Mouse (Mus musculus): Measurements from ENCODE around the gene Arhgap10. TPM values are rescaled to one million over a fixed set of nuclear protein-coding genes. Genes with fewer than 3 reads are reported as not detected.

Gene Arhgap10
- polyA plus RNA-seq, 1 experiment from 2014 or later: 23.2 TPM

DNA sequence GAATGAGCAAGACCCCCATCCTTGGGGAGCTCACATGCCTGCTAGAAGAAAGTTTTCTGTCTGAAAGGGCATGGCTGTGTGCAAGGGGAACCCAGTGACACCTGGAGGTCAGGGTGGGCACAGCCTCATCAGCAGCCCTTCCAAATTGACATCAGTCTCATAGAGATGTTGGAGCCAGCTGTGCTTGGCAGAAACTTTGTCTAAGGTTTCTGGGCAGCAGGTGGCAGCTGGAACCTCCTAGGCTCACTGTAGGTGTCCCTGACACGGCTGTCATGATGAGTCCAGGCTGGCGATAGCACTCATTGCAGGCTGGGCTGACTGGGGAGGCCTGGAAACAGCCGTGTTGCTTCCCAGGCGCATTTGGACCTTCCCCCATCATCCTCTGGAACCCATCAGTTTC, 294.6 kb downstream of the Arhgap10 start:
- ATAC-seq (ENCODE audit: insufficient read depth): no peak

DNA sequence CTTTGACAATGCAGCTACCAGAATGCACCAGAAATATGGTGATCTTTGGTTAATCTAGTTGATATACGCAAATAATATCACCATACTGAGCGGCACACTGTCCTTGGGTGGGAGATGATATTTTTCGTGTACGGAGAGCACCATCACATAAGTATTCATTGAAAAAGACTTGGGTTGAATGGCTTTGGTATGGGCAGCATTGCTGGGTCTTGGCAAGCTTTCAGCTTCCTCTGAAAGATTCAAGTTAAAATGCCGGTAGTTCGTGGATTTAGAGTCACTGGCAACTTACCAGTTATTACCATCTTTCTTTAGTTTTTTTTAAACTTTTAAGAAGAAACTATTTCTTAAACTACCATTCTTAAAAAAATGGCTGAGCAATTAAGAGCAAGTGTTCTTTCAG, 302.6 kb downstream of the Arhgap10 start:
- WGBS: 31% methylated on average over 6 of the region's 6 CpGs
- H3K4me1 ChIP-seq (ENCODE audit: insufficient read depth): peaks cover 14% of the 10 kb centered on the region
- ATAC-seq (ENCODE audit: insufficient read depth) (peak; percentile 42), DNase-seq (peak; percentile 67)
- no peak for TF ChIP-seq CTCF (IDR thresholded peaks at IDR 0.05; ENCODE audit: low read depth)
- no peaks in the 10 kb centered on the region for H3K27me3 ChIP-seq (ENCODE audit: insufficient read depth, low read length)
- H3K27ac ChIP-seq (ENCODE audit: low read depth): no peak overlapping the region; the same call in 1 of the 2 replicates
- no peaks in the 10 kb centered on the region for H3K36me3 ChIP-seq (ENCODE audit: insufficient read depth)
- H3K9ac ChIP-seq: no peak overlapping the region
- no peaks in the 10 kb centered on the region for H3K9me3 ChIP-seq (ENCODE audit: low read depth, low read length)
- no peak overlapping the region for H3K4me3 ChIP-seq (ENCODE audit: low read depth, low read length)
- H3K4me2 ChIP-seq: no peak overlapping the region

More for the DNA sequence above, 294.6 kb downstream of the Arhgap10 start:
- Histone ChIP-seq H3K9me3 (ENCODE audit: low read depth, low read length) (no peaks in the 10 kb centered on the region), H3K36me3 (ENCODE audit: insufficient read depth) (no peaks in the 10 kb centered on the region), H3K27me3 (ENCODE audit: insufficient read depth, low read length) (no peaks in the 10 kb centered on the region), H3K27ac (ENCODE audit: low read depth) (no peak overlapping the region), H3K4me1 (ENCODE audit: insufficient read depth) (peaks cover 1% of the 10 kb centered on the region), H3K4me2 (no peak overlapping the region), H3K9ac (no peak overlapping the region), H3K4me3 (ENCODE audit: low read depth, low read length) (no peak overlapping the region)
- peak; percentile 34 for DNase-seq
- 36% methylated on average over 4 of the region's 4 CpGs for WGBS
- no peak for TF ChIP-seq CTCF (IDR thresholded peaks at IDR 0.05; ENCODE audit: low read depth)

GRCm38 (mm10) chr8:77214665-77215064, 303.1 kb downstream of the Arhgap10 start:
- TF ChIP-seq CTCF (IDR thresholded peaks at IDR 0.05; ENCODE audit: low read depth): no peak
- Histone ChIP-seq H3K4me2 (peak overlapping the region; percentile 46), H3K9me3 (ENCODE audit: low read depth, low read length) (no peaks in the 10 kb centered on the region), H3K9ac (no peak overlapping the region), H3K27me3 (ENCODE audit: insufficient read depth, low read length) (no peaks in the 10 kb centered on the region), H3K4me1 (ENCODE audit: insufficient read depth) (peaks cover 14% of the 10 kb centered on the region), H3K36me3 (ENCODE audit: insufficient read depth) (no peaks in the 10 kb centered on the region), H3K27ac (ENCODE audit: low read depth) (peak overlapping the region; percentile 78), H3K4me3 (ENCODE audit: low read depth, low read length) (no peak overlapping the region)
- DNase-seq: peak; percentile 100
- ATAC-seq (ENCODE audit: insufficient read depth): peak; percentile 93
- WGBS: 25% methylated on average over 8 of the region's 8 CpGs

DNA sequence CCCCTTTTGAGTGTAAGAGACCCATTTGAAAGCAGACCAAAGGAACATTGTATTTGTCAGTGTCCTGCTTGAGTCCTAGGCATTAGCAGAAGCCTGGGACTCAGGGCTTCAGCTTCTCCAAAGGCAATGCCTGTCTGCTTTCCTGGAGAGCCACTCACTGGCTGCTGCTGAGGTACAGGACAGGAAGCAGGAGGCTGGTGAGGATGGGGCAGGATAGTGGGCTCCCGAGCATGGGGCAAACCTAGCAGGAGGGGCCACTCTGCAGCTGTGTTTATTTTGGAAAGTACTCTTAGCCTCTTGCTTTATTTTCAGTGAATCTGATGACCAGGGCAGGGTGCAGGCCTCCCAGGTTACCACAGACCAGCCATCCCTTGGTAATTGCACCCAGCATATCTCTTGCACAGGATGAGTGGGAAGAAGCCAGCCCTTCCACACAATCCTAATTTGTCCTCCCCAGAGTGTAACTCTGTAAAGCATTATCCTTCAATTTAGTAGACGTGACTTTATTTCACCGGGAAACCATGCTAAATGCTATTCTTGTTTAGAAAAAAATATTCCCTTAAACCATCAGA, 303.8 kb downstream of the Arhgap10 start:
- Histone ChIP-seq H3K9ac (no peak overlapping the region), H3K4me2 (peak overlapping the region; percentile 46; the same call in 1 of the 2 replicates), H3K4me3 (ENCODE audit: low read depth, low read length) (no peak overlapping the region), H3K27me3 (ENCODE audit: insufficient read depth, low read length) (no peaks in the 10 kb centered on the region), H3K9me3 (ENCODE audit: low read depth, low read length) (no peaks in the 10 kb centered on the region), H3K36me3 (ENCODE audit: insufficient read depth) (no peaks in the 10 kb centered on the region), H3K4me1 (ENCODE audit: insufficient read depth) (peaks cover 14% of the 10 kb centered on the region), H3K27ac (ENCODE audit: low read depth) (peak overlapping the region; percentile 78; the same call in 1 of the 2 replicates)
- no peak for DNase-seq
- no peak for TF ChIP-seq CTCF (IDR thresholded peaks at IDR 0.05; ENCODE audit: low read depth)
- peak; percentile 17; the same call in 1 of the 2 replicates for ATAC-seq (ENCODE audit: insufficient read depth)
- WGBS: 29% methylated on average over 3 of the region's 3 CpGs

DNA sequence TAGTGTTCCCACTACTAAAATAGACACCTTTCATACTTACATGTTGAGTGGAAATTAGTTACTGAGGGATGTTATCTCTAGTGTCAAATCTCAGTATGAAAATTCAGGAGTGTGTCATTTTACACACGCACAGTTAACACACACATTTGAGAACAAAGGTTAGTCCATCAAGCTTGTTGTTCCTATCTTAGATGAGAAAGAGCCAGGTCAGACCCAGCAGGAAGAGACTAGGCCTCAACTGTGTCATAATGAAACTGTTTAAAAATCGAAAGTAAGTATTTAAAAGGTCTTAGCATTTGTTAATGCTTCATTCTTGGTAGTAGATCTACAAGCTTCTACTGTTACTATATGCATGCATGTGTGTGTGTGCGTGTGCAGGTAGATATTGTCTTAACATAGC, 308.5 kb downstream of the Arhgap10 start:
- Histone ChIP-seq H3K4me3 (ENCODE audit: low read depth, low read length) (no peak overlapping the region), H3K36me3 (ENCODE audit: insufficient read depth) (no peaks in the 10 kb centered on the region), H3K9ac (no peak overlapping the region), H3K27ac (ENCODE audit: low read depth) (no peak overlapping the region), H3K4me1 (ENCODE audit: insufficient read depth) (peaks cover 12% of the 10 kb centered on the region), H3K9me3 (ENCODE audit: low read depth, low read length) (no peaks in the 10 kb centered on the region), H3K27me3 (ENCODE audit: insufficient read depth, low read length) (no peaks in the 10 kb centered on the region), H3K4me2 (no peak overlapping the region)
- 90% methylated on average over 3 of the region's 3 CpGs for WGBS
- TF ChIP-seq CTCF (IDR thresholded peaks at IDR 0.05; ENCODE audit: low read depth): no peak
- ATAC-seq (ENCODE audit: insufficient read depth): no peak
- DNase-seq: no peak

Other genes starting within 250 kb of the Arhgap10 start
- 19.9 and 22.0 TPM in 2 replicates for gene Prmt9, start 31.4 kb upstream of the Arhgap10 start, polyA plus RNA-seq (2014; fragmentation: Nextera tagmentation; extraction: Ambion mirVana)
- gene Tmem184c, start 92.7 kb upstream of the Arhgap10 start, polyA plus RNA-seq (2014; fragmentation: Nextera tagmentation; extraction: Ambion mirVana): 37.8 and 38.5 TPM in 2 replicates
- 140 and 147 TPM in 2 replicates for gene Ednra, start 206.5 kb upstream of the Arhgap10 start, polyA plus RNA-seq (2014; fragmentation: Nextera tagmentation; extraction: Ambion mirVana)